Mouse (Mus musculus): ENCODE measurements around the gene Ticrr. TPM values are rescaled to one million over a fixed set of nuclear protein-coding genes. Genes with fewer than 3 reads are reported as not detected.

The Ticrr gene
- polyA plus RNA-seq, 1 experiment from 2014 or later: 0.98 TPM

GRCm38 (mm10) chr7:79626170-79626569 is 33.8 kb upstream of the Ticrr start:
- WGBS: 90% methylated on average over 5 of the region's 5 CpGs
- no peaks in the 10 kb centered on the region for H3K27me3 ChIP-seq (ENCODE audit: control insufficient read depth, insufficient read depth, low read length)
- no peak overlapping the region for H3K9ac ChIP-seq (replicated peaks; ENCODE audit: low read depth, low read length)
- H3K9me3 ChIP-seq (ENCODE audit: control insufficient read depth, low read length): no peaks in the 10 kb centered on the region
- ATAC-seq (ENCODE audit: low read depth): no peak
- H3K4me2 ChIP-seq (ENCODE audit: low read depth, low read length): no peak overlapping the region
- no peaks in the 10 kb centered on the region for H3K4me1 ChIP-seq (ENCODE audit: control insufficient read depth, insufficient read depth, low read length)
- no peaks in the 10 kb centered on the region for H3K36me3 ChIP-seq (ENCODE audit: control insufficient read depth, insufficient read depth, low read length)
- no peak overlapping the region for H3K27ac ChIP-seq (ENCODE audit: low read depth, low read length)
- no peak overlapping the region for H3K4me3 ChIP-seq (ENCODE audit: low read depth, low read length)

- no peaks in the 10 kb centered on the region for H3K9me3 ChIP-seq (ENCODE audit: control insufficient read depth, low read length)
- H3K27ac ChIP-seq (ENCODE audit: low read depth, low read length): no peak overlapping the region
- H3K4me1 ChIP-seq (ENCODE audit: control insufficient read depth, insufficient read depth, low read length): no peaks in the 10 kb centered on the region
- no peak overlapping the region for H3K9ac ChIP-seq (replicated peaks; ENCODE audit: low read depth, low read length)
- no peak overlapping the region for H3K4me3 ChIP-seq (ENCODE audit: low read depth, low read length)
- no peak overlapping the region for H3K4me2 ChIP-seq (ENCODE audit: low read depth, low read length)
- no peak for ATAC-seq (ENCODE audit: low read depth)
- WGBS: 77% methylated on average over 4 of the region's 4 CpGs
- H3K36me3 ChIP-seq (ENCODE audit: control insufficient read depth, insufficient read depth, low read length): no peaks in the 10 kb centered on the region
- no peaks in the 10 kb centered on the region for H3K27me3 ChIP-seq (ENCODE audit: control insufficient read depth, insufficient read depth, low read length)
These were observed 31.6 kb upstream of the Ticrr start for GRCm38 (mm10) chr7:79628271-79628913.

- no peaks in the 10 kb centered on the region for H3K36me3 ChIP-seq (ENCODE audit: control insufficient read depth, insufficient read depth, low read length)
- H3K4me1 ChIP-seq (ENCODE audit: control insufficient read depth, insufficient read depth, low read length): no peaks in the 10 kb centered on the region
- H3K27me3 ChIP-seq (ENCODE audit: control insufficient read depth, insufficient read depth, low read length): no peaks in the 10 kb centered on the region
- no peak overlapping the region for H3K27ac ChIP-seq (ENCODE audit: low read depth, low read length)
- ATAC-seq (ENCODE audit: low read depth): no peak
- no peaks in the 10 kb centered on the region for H3K9me3 ChIP-seq (ENCODE audit: control insufficient read depth, low read length)
- H3K4me3 ChIP-seq (ENCODE audit: low read depth, low read length): no peak overlapping the region
- H3K4me2 ChIP-seq (ENCODE audit: low read depth, low read length): no peak overlapping the region
- 31% methylated on average over 13 of the region's 13 CpGs for WGBS
- H3K9ac ChIP-seq (replicated peaks; ENCODE audit: low read depth, low read length): no peak overlapping the region
These were observed 28.1 kb upstream of the Ticrr start for GRCm38 (mm10) chr7:79631773-79632348.

GRCm38 (mm10) chr7:79647233-79647632 is 12.8 kb upstream of the Ticrr start:
- 91% methylated on average over 3 of the region's 3 CpGs for WGBS
- H3K4me3 ChIP-seq (ENCODE audit: low read depth, low read length): no peak overlapping the region
- no peaks in the 10 kb centered on the region for H3K9me3 ChIP-seq (ENCODE audit: control insufficient read depth, low read length)
- H3K27ac ChIP-seq (ENCODE audit: low read depth, low read length): no peak overlapping the region
- no peaks in the 10 kb centered on the region for H3K36me3 ChIP-seq (ENCODE audit: control insufficient read depth, insufficient read depth, low read length)
- no peak for ATAC-seq (ENCODE audit: low read depth)
- H3K4me2 ChIP-seq (ENCODE audit: low read depth, low read length): no peak overlapping the region
- no peak overlapping the region for H3K9ac ChIP-seq (replicated peaks; ENCODE audit: low read depth, low read length)
- H3K27me3 ChIP-seq (ENCODE audit: control insufficient read depth, insufficient read depth, low read length): no peaks in the 10 kb centered on the region
- H3K4me1 ChIP-seq (ENCODE audit: control insufficient read depth, insufficient read depth, low read length): no peaks in the 10 kb centered on the region

- no peaks in the 10 kb centered on the region for H3K27me3 ChIP-seq (ENCODE audit: control insufficient read depth, insufficient read depth, low read length)
- no peaks in the 10 kb centered on the region for H3K4me1 ChIP-seq (ENCODE audit: control insufficient read depth, insufficient read depth, low read length)
- 13% methylated on average over 3 of the region's 3 CpGs for WGBS
- no peak overlapping the region for H3K27ac ChIP-seq (ENCODE audit: low read depth, low read length)
- no peak for ATAC-seq (ENCODE audit: low read depth)
- no peaks in the 10 kb centered on the region for H3K36me3 ChIP-seq (ENCODE audit: control insufficient read depth, insufficient read depth, low read length)
- H3K4me3 ChIP-seq (ENCODE audit: low read depth, low read length): no peak overlapping the region
- no peaks in the 10 kb centered on the region for H3K9me3 ChIP-seq (ENCODE audit: control insufficient read depth, low read length)
- H3K4me2 ChIP-seq (ENCODE audit: low read depth, low read length): no peak overlapping the region
- H3K9ac ChIP-seq (replicated peaks; ENCODE audit: low read depth, low read length): no peak overlapping the region
These were observed 11.0 kb upstream of the Ticrr start for GRCm38 (mm10) chr7:79649005-79649404.

- no peak for ATAC-seq (ENCODE audit: low read depth)
- no peaks in the 10 kb centered on the region for H3K27me3 ChIP-seq (ENCODE audit: control insufficient read depth, insufficient read depth, low read length)
- no peak overlapping the region for H3K4me2 ChIP-seq (ENCODE audit: low read depth, low read length)
- WGBS: 100% methylated on average over 1 of the region's 1 CpGs
- no peaks in the 10 kb centered on the region for H3K4me1 ChIP-seq (ENCODE audit: control insufficient read depth, insufficient read depth, low read length)
- no peak overlapping the region for H3K27ac ChIP-seq (ENCODE audit: low read depth, low read length)
- no peaks in the 10 kb centered on the region for H3K36me3 ChIP-seq (ENCODE audit: control insufficient read depth, insufficient read depth, low read length)
- H3K4me3 ChIP-seq (ENCODE audit: low read depth, low read length): no peak overlapping the region
- H3K9me3 ChIP-seq (ENCODE audit: control insufficient read depth, low read length): no peaks in the 10 kb centered on the region
- no peak overlapping the region for H3K9ac ChIP-seq (replicated peaks; ENCODE audit: low read depth, low read length)
These were observed 5.8 kb upstream of the Ticrr start for GRCm38 (mm10) chr7:79654185-79654584.

GRCm38 (mm10) chr7:79654586-79654985 is 5.4 kb upstream of the Ticrr start:
- H3K27me3 ChIP-seq (ENCODE audit: control insufficient read depth, insufficient read depth, low read length): no peaks in the 10 kb centered on the region
- H3K9ac ChIP-seq (replicated peaks; ENCODE audit: low read depth, low read length): no peak overlapping the region
- WGBS: 27% methylated on average over 1 of the region's 1 CpGs
- no peaks in the 10 kb centered on the region for H3K9me3 ChIP-seq (ENCODE audit: control insufficient read depth, low read length)
- no peaks in the 10 kb centered on the region for H3K36me3 ChIP-seq (ENCODE audit: control insufficient read depth, insufficient read depth, low read length)
- H3K4me2 ChIP-seq (ENCODE audit: low read depth, low read length): no peak overlapping the region
- no peak for ATAC-seq (ENCODE audit: low read depth)
- no peak overlapping the region for H3K27ac ChIP-seq (ENCODE audit: low read depth, low read length)
- no peak overlapping the region for H3K4me3 ChIP-seq (ENCODE audit: low read depth, low read length)
- no peaks in the 10 kb centered on the region for H3K4me1 ChIP-seq (ENCODE audit: control insufficient read depth, insufficient read depth, low read length)

- no peaks in the 10 kb centered on the region for H3K27me3 ChIP-seq (ENCODE audit: control insufficient read depth, insufficient read depth, low read length)
- H3K9me3 ChIP-seq (ENCODE audit: control insufficient read depth, low read length): no peaks in the 10 kb centered on the region
- under 1% methylated on average over 64 of the region's 73 CpGs for WGBS
- no peaks in the 10 kb centered on the region for H3K36me3 ChIP-seq (ENCODE audit: control insufficient read depth, insufficient read depth, low read length)
- H3K27ac ChIP-seq (ENCODE audit: low read depth, low read length): no peak overlapping the region
- 0 out of 2 replicates have a peak, but pooled peaks cover 5% of the 10 kb centered on the region for H3K4me1 ChIP-seq (ENCODE audit: control insufficient read depth, insufficient read depth, low read length)
- peak; percentile 15 for ATAC-seq (ENCODE audit: low read depth)
- H3K4me3 ChIP-seq (ENCODE audit: low read depth, low read length): peak overlapping the region; percentile 76
- H3K4me2 ChIP-seq (ENCODE audit: low read depth, low read length): peak overlapping the region; percentile 100
- peak overlapping the region; percentile 61 for H3K9ac ChIP-seq (replicated peaks; ENCODE audit: low read depth, low read length)
These were observed 525 bp downstream of the Ticrr start for GRCm38 (mm10) chr7:79660291-79661150.

All from neural tube, embryonic 14.5 days (tissue).